Mouse (Mus musculus) liver (tissue): ENCODE measurements around the gene Lgr6.

Experiments
- DNase-seq: peaks from one replicate; pipeline ENCODE4 v3.0.0-alpha.2; 2020; ENCODE audit warnings: mixed read lengths

Gene Lgr6

GRCm38 (mm10) chr1:134947590-134947989 is 157.5 kb downstream of the Lgr6 start:
- DNase-seq, result no peak

- no peak for DNase-seq
Observed at GRCm38 (mm10) chr1:134942898-134943297, 162.2 kb downstream of the Lgr6 start.

DNA sequence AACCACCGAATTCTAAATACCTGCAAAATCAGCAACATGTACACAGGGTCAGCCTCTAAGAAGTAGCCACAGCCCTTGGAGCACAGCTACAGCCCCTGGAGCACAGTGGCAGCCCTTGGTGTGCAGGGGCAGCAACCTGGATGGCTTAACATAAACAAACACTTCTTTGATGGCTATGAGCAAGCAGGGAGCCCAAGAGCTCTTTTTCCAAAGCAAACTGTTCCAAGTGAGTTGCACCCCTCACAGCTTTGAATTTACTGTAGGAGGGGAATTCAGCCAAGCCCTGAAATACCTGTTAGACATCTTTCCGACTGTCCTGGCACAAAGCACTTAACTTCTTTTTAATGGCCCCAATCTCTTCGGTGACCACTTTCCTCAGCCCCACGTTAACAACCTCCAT is 164.2 kb downstream of the Lgr6 start:
- DNase-seq, result no peak

GRCm38 (mm10) chr1:134938233-134938632 is 166.8 kb downstream of the Lgr6 start:
- no peak for DNase-seq

- no peak for DNase-seq
Observed at GRCm38 (mm10) chr1:134936335-134936734, 168.7 kb downstream of the Lgr6 start.
